Mouse (Mus musculus): Measurements from ENCODE around the gene Iqce. TPM values are rescaled to one million over a fixed set of nuclear protein-coding genes. Genes with fewer than 3 reads are reported as not detected.
A peak's percentile ranks its signal among the peaks of the same experiment; 100 is the strongest.

The Iqce gene
- polyA plus RNA-seq, 1 experiment from 2014 or later: 8.2 TPM

- 76% methylated on average over 4 of the region's 4 CpGs for WGBS
- Histone ChIP-seq H3K27me3 (no peaks in the 10 kb centered on the region), H3K27ac (peak overlapping the region; percentile 51), H3K36me3 (no peaks in the 10 kb centered on the region), H3K4me2 (no peak overlapping the region), H3K9ac (no peak overlapping the region), H3K4me1 (replicated peaks) (peaks cover 79% of the 10 kb centered on the region), H3K9me3 (replicated peaks) (no peaks in the 10 kb centered on the region), H3K4me3 (no peak overlapping the region)
- ATAC-seq (replicated peaks; ENCODE audit: insufficient number of reproducible peaks, insufficient read depth, low FRiP score, low read depth): no peak
These were observed 56.7 kb downstream of the Iqce start for GRCm38 (mm10) chr5:140645454-140645853.

- ATAC-seq (replicated peaks; ENCODE audit: insufficient number of reproducible peaks, insufficient read depth, low FRiP score, low read depth): no peak
- Histone ChIP-seq H3K9me3 (replicated peaks) (no peaks in the 10 kb centered on the region), H3K4me2 (no peak overlapping the region; the same call in 1 of the 2 replicates), H3K36me3 (no peaks in the 10 kb centered on the region), H3K27ac (peak overlapping the region; percentile 51), H3K9ac (no peak overlapping the region), H3K4me1 (replicated peaks) (peaks cover 85% of the 10 kb centered on the region), H3K27me3 (no peaks in the 10 kb centered on the region), H3K4me3 (no peak overlapping the region)
- 56% methylated on average over 15 of the region's 15 CpGs for WGBS
These were observed 57.4 kb downstream of the Iqce start for GRCm38 (mm10) chr5:140644702-140645201.

GRCm38 (mm10) chr5:140644263-140644662 lies 57.9 kb downstream of the Iqce start:
- H3K4me1 ChIP-seq (replicated peaks): peaks cover 85% of the 10 kb centered on the region
- WGBS: 90% methylated on average over 6 of the region's 6 CpGs
- H3K27me3 ChIP-seq: no peaks in the 10 kb centered on the region
- H3K9me3 ChIP-seq (replicated peaks): no peaks in the 10 kb centered on the region
- no peak overlapping the region for H3K9ac ChIP-seq
- no peak overlapping the region for H3K4me3 ChIP-seq
- no peak for ATAC-seq (replicated peaks; ENCODE audit: insufficient number of reproducible peaks, insufficient read depth, low FRiP score, low read depth)
- H3K36me3 ChIP-seq: no peaks in the 10 kb centered on the region
- H3K4me2 ChIP-seq: no peak overlapping the region; the same call in 1 of the 2 replicates
- H3K27ac ChIP-seq: no peak overlapping the region

- H3K36me3 ChIP-seq: no peaks in the 10 kb centered on the region
- 0 out of 2 replicates have a peak overlapping the region, but pooled peaks have one; percentile 13 for H3K9ac ChIP-seq
- no peak overlapping the region for H3K4me3 ChIP-seq
- H3K9me3 ChIP-seq (replicated peaks): no peaks in the 10 kb centered on the region
- no peak overlapping the region for H3K4me2 ChIP-seq
- no peaks in the 10 kb centered on the region for H3K27me3 ChIP-seq
- peak overlapping the region; percentile 70 for H3K27ac ChIP-seq
- H3K4me1 ChIP-seq (replicated peaks): peaks cover 74% of the 10 kb centered on the region
- ATAC-seq (replicated peaks; ENCODE audit: insufficient number of reproducible peaks, insufficient read depth, low FRiP score, low read depth): no peak
- WGBS: 45% methylated on average over 3 of the region's 3 CpGs
These were observed 60.1 kb downstream of the Iqce start for GRCm38 (mm10) chr5:140642076-140642475.

GRCm38 (mm10) chr5:140641254-140641928 lies 60.8 kb downstream of the Iqce start:
- Histone ChIP-seq H3K36me3 (no peaks in the 10 kb centered on the region; the same call in 1 of the 2 replicates), H3K4me1 (replicated peaks) (peaks cover 70% of the 10 kb centered on the region), H3K4me3 (no peak overlapping the region), H3K4me2 (no peak overlapping the region), H3K9ac (0 out of 2 replicates have a peak overlapping the region, but pooled peaks have one; percentile 13), H3K27me3 (no peaks in the 10 kb centered on the region), H3K9me3 (replicated peaks) (no peaks in the 10 kb centered on the region), H3K27ac (peak overlapping the region; percentile 70)
- ATAC-seq (replicated peaks; ENCODE audit: insufficient number of reproducible peaks, insufficient read depth, low FRiP score, low read depth): peak; percentile 34
- 38% methylated on average over 10 of the region's 10 CpGs for WGBS

- Histone ChIP-seq H3K27ac (peak overlapping the region; percentile 70; the same call in 1 of the 2 replicates), H3K9ac (no peak overlapping the region), H3K36me3 (peaks cover 5% of the 10 kb centered on the region), H3K9me3 (replicated peaks) (no peaks in the 10 kb centered on the region), H3K4me3 (no peak overlapping the region), H3K4me2 (no peak overlapping the region), H3K4me1 (replicated peaks) (peaks cover 65% of the 10 kb centered on the region), H3K27me3 (no peaks in the 10 kb centered on the region)
- 67% methylated on average over 2 of the region's 2 CpGs for WGBS
- no peak for ATAC-seq (replicated peaks; ENCODE audit: insufficient number of reproducible peaks, insufficient read depth, low FRiP score, low read depth)
These were observed 61.4 kb downstream of the Iqce start for GRCm38 (mm10) chr5:140640812-140641211.

GRCm38 (mm10) chr5:140639871-140640270 lies 62.3 kb downstream of the Iqce start:
- H3K4me1 ChIP-seq (replicated peaks): peaks cover 55% of the 10 kb centered on the region
- no peaks in the 10 kb centered on the region for H3K9me3 ChIP-seq (replicated peaks)
- H3K4me3 ChIP-seq: no peak overlapping the region
- ATAC-seq (replicated peaks; ENCODE audit: insufficient number of reproducible peaks, insufficient read depth, low FRiP score, low read depth): no peak
- H3K36me3 ChIP-seq: peaks cover 14% of the 10 kb centered on the region
- H3K27me3 ChIP-seq: no peaks in the 10 kb centered on the region
- WGBS: 70% methylated on average over 14 of the region's 14 CpGs
- no peak overlapping the region for H3K9ac ChIP-seq
- no peak overlapping the region for H3K27ac ChIP-seq
- no peak overlapping the region for H3K4me2 ChIP-seq

- no peak for ATAC-seq (replicated peaks; ENCODE audit: insufficient number of reproducible peaks, insufficient read depth, low FRiP score, low read depth)
- Histone ChIP-seq H3K4me3 (no peak overlapping the region), H3K36me3 (peaks cover 19% of the 10 kb centered on the region)
These were observed 62.9 kb downstream of the Iqce start for GRCm38 (mm10) chr5:140639312-140639711.

GRCm38 (mm10) chr5:140638484-140638883 lies 63.7 kb downstream of the Iqce start:
- no peak overlapping the region for H3K4me3 ChIP-seq
- no peak overlapping the region for H3K4me2 ChIP-seq
- H3K9ac ChIP-seq: no peak overlapping the region
- H3K9me3 ChIP-seq (replicated peaks): no peaks in the 10 kb centered on the region
- H3K36me3 ChIP-seq: peaks cover 25% of the 10 kb centered on the region
- WGBS: 92% methylated on average over 6 of the region's 6 CpGs
- H3K27me3 ChIP-seq: no peaks in the 10 kb centered on the region
- H3K27ac ChIP-seq: no peak overlapping the region
- peaks cover 44% of the 10 kb centered on the region for H3K4me1 ChIP-seq (replicated peaks)
- no peak for ATAC-seq (replicated peaks; ENCODE audit: insufficient number of reproducible peaks, insufficient read depth, low FRiP score, low read depth)

More at GRCm38 (mm10) chr5:140639312-140639711, 62.9 kb downstream of the Iqce start:
- Histone ChIP-seq H3K9ac (no peak overlapping the region), H3K27me3 (no peaks in the 10 kb centered on the region), H3K27ac (no peak overlapping the region), H3K9me3 (replicated peaks) (no peaks in the 10 kb centered on the region), H3K4me2 (no peak overlapping the region), H3K4me1 (replicated peaks) (peaks cover 50% of the 10 kb centered on the region)
- WGBS: 87% methylated on average over 4 of the region's 4 CpGs

- Histone ChIP-seq H3K4me2 (no peak overlapping the region), H3K4me1 (replicated peaks) (peaks cover 40% of the 10 kb centered on the region), H3K27me3 (no peaks in the 10 kb centered on the region), H3K9me3 (replicated peaks) (no peaks in the 10 kb centered on the region), H3K36me3 (peaks cover 30% of the 10 kb centered on the region), H3K9ac (no peak overlapping the region), H3K27ac (no peak overlapping the region), H3K4me3 (no peak overlapping the region)
- 90% methylated on average over 3 of the region's 3 CpGs for WGBS
- ATAC-seq (replicated peaks; ENCODE audit: insufficient number of reproducible peaks, insufficient read depth, low FRiP score, low read depth): no peak
These were observed 64.2 kb downstream of the Iqce start for GRCm38 (mm10) chr5:140637989-140638388.

- Histone ChIP-seq H3K4me1 (replicated peaks) (peaks cover 32% of the 10 kb centered on the region), H3K36me3 (peaks cover 39% of the 10 kb centered on the region), H3K4me3 (no peak overlapping the region), H3K27ac (0 out of 2 replicates have a peak overlapping the region, but pooled peaks have one; percentile 46), H3K27me3 (no peaks in the 10 kb centered on the region), H3K9me3 (replicated peaks) (no peaks in the 10 kb centered on the region), H3K4me2 (no peak overlapping the region), H3K9ac (no peak overlapping the region)
- ATAC-seq (replicated peaks; ENCODE audit: insufficient number of reproducible peaks, insufficient read depth, low FRiP score, low read depth): no peak
- 91% methylated on average over 6 of the region's 6 CpGs for WGBS
These were observed 65.1 kb downstream of the Iqce start for GRCm38 (mm10) chr5:140637058-140637410.
